Mouse (Mus musculus): Measurements from ENCODE around the gene Dag1.

The Dag1 gene

GRCm38 (mm10) chr9:108189023-108189422 lies 74.7 kb downstream of the Dag1 start:
- in situ Hi-C loops (cut with MboI, MseI) = no loop called here

GRCm38 (mm10) chr9:108188511-108188910 lies 75.2 kb downstream of the Dag1 start:
- in situ Hi-C loops (cut with MboI, MseI) = no loop called here

GRCm38 (mm10) chr9:108187616-108188015 lies 76.1 kb downstream of the Dag1 start:
- in situ Hi-C loops (cut with MboI, MseI) = no loop called here

- in situ Hi-C loops (cut with MboI, MseI) = no loop called here
Measured at GRCm38 (mm10) chr9:108185786-108186185, 78.0 kb downstream of the Dag1 start.

DNA sequence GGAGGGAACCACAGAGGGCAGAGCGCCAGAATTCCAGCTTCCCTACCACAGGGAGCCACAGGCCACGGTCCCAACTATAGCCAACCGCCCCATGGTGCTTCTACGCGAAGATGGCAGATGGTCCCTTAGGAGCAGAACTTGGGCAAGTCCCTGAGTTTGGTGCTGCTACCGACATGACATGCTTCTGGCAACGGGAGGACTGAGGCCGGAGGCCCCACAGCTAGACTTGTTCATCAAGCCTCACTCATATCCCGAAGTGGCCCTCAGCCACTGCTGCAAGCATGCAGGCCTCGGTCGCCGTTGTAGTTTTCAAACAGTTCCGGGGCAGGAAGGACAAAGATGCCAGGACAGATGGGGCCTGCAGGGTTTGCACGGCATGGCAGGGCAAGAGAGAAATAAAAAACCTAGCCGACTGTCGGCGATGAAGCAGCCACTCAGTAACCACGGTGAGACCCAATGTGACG lies 80.2 kb downstream of the Dag1 start:
- in situ Hi-C loops (cut with MboI, MseI) = loop anchor here (5.0 kb wide), 1 partner anchor 489 kb away; no protein-coding TSS in a partner anchor

- in situ Hi-C loops (cut with MboI, MseI) = loop anchor here (5.0 kb wide), 1 partner anchor 489 kb away; no protein-coding TSS in a partner anchor
Measured at GRCm38 (mm10) chr9:108182806-108183506, 80.8 kb downstream of the Dag1 start.

DNA sequence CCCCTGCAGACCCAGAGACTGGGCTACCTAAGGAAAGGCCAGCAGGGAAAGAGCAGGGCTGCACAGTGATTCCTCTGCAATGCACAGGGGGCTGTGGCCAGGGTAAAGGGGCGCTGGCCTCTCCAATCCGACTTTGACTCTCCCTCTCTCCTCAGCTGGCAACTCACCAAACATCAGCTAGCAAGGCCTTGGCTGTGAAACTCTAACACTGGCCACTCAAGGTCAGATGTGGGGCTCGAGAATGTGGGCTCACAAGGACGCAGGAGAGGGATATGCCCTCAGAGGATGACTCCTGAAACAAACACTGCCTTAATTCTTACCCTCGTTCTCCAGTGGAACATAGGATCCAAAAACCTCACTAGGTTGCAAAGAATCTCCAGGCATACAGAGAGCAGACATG lies 85.4 kb downstream of the Dag1 start:
- in situ Hi-C loops (cut with MboI, MseI) = no loop called here

DNA sequence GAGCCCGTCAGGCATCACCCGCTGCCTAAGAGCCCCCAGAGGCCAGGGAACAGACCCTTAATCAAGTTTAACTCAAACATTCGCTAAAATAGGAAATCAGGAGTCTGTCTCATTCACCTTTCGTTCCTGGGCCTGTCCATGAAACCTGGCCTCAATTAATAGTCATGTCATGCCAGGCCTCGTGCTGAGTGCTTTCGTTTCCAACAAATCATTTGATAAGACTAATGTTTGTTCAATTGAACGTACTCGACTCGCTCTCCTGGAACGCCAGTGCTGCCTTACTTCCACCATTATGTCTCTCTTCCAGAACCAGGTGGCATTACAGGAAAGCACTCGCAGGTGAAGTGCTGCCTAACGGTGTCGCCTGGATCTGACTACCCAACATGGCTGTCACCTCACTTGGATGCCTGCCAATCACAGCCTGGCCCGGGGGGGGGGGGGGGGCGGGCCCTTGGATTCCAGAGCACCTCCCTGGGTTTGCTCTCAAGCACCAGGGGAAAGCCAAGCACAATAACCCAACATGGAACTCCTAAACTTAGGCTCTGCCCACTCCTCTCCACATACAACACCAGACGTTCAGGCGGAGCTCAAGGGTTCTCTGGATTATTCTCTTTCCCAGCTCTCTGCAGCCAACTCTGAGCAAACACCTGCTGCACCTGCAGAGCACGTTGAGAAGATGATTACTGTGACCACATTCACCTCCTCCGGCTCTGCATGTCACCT lies 88.5 kb downstream of the Dag1 start:
- in situ Hi-C loops (cut with MboI, MseI) = no loop called here

- in situ Hi-C loops (cut with MboI, MseI) = no loop called here
Measured at GRCm38 (mm10) chr9:108172777-108173350, 90.9 kb downstream of the Dag1 start.

DNA sequence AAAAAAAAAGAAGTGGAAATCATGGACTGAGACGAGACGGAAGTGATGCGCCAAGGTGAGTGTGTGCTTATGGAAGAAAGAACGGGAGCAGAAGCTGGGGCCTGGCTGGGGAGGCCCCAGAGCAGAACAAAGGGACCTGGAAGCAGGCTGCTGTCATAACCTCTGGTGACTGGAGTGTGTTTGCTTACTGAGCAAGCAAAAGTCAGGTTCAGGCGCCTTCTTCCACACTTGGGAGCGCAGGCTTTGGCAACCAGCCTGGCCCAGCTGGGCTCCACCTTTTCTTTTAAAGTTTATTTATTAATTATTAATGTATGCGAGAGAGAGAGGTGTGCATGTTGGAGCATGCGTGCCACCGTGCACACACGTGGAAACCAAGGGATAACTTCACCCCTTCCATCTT lies 94.0 kb downstream of the Dag1 start:
- in situ Hi-C loops (cut with MboI, MseI) = no loop called here

DNA sequence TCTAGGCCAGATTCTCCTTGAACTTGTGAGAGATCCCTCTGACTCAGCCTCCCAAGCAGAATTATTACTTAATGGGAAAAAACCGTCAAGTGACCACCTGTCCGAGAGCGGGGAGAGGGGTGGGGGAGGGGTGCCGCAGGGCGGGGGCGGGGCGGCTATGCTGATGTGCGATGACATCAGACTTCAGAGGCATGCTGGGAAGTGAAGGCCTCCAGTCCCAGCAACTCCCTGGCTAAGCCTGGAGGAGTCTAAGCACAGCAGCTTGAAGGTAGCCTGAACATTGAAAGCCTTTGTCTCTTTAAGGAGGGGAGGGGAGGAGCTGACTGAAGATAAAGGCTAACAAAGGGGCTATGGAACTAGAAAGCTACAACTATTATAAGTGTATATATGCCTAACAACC lies 98.6 kb downstream of the Dag1 start:
- in situ Hi-C loops (cut with MboI, MseI) = no loop called here

DNA sequence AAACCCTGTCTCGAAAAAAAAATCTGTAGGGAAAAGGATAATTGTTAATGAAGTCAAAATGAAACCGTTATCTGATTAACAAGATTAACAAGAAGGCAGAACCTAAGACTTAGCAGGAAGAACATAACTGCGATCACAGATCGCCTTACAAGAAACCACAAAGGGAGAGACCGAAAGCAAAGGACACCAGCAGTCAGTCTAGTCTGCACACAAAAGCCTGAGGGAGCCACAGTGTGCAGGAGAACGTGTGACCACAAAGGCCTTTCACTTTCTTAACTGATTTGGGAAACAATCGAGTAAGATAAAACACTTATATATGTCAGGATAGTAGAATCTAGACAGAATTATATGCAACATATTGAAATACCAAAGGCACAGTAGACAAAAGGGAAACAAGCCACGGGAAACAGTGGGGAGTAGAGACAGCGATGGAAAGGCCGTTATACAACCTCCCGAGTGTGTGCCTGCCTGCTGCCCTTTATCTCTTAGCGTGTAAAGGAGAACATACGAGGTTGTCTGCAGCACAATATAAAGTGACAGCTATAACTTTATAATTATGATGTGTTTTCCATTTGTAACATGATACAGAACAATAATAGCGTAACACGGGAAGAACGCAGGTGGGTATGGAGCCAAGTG lies 100.0 kb downstream of the Dag1 start:
- in situ Hi-C loops (cut with MboI, MseI) = no loop called here

DNA sequence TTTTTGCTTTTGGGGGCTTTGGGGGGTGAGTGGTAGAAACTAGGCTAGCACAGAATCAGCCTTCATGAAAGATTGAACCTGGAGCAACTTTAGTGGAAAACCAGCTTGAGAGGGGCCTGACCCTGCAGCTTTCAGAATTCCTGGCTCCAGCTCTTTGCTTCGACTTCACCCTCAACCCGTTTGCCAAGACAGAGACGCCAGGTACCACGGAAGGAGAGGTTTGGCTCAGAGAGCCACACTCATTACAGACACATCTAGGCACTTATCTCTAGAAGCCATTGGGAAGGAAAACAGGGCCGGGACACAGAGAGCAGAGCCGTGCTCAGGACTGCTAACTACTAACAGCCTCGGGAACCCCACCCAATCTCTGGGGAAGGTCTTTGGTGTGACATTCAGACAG lies 105.9 kb downstream of the Dag1 start:
- in situ Hi-C loops (cut with MboI, MseI) = no loop called here

- in situ Hi-C loops (cut with MboI, MseI) = no loop called here
Measured at GRCm38 (mm10) chr9:108157451-108157850, 106.3 kb downstream of the Dag1 start.

DNA sequence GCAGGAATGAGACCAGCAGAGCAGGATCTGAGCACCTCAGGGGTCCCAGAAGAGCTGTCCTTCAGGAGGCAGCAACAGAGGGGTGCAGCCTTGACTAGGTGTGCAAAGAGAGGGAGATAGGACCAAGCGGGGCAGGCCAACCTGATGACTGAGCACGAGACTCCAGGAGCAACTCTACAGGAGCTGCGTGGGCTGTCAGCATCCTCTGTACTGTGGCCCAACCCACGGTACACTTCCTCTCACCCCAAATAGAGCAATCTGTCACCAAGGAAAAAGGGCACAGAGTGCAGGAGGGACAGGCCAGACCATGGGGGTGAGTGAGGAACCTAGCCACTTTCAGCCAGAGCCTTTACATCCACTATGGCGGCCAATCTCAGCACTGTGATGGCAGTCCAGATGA lies 107.0 kb downstream of the Dag1 start:
- in situ Hi-C loops (cut with MboI, MseI) = no loop called here

GRCm38 (mm10) chr9:108154814-108155213 lies 108.9 kb downstream of the Dag1 start:
- in situ Hi-C loops (cut with MboI, MseI) = no loop called here

Measured in regulatory T cell (primary cell).